Mouse (Mus musculus) embryonic facial prominence, embryonic 11.5 days (tissue): ENCODE measurements at regions not wholly inside any gene's neighbourhood (a gene's known extent, or its start where the extent isn't known, plus 50 kb on each side); places are given as distances from the start of the nearest gene placed in this dataset.
"Not testable (repeated sequence)": the region's sequence is repeated elsewhere in the genome, so short reads cannot be mapped to it uniquely, and the experiment has no call there.

Experiments
- ATAC-seq: fragments of 200-750 bp; cut with Nextera tagmentation; replicated peaks from 2 replicates; pipeline ENCODE4 v1.8.0; 2017; ENCODE audit warnings: low read depth; ENCODE audit not compliant: insufficient number of reproducible peaks, low FRiP score, low TSS enrichment
- DNase-seq: peaks from one replicate; pipeline ENCODE4 v3.0.0-alpha.2; 2015; ENCODE audit warnings: low spot score
- H3K27ac ChIP-seq: fragments of 300-500 bp; sonication (generic); replicated peaks from 2 replicates; pipeline ENCODE4 v1.5.1; 2014; ENCODE audit warnings: mild to moderate bottlenecking, low read depth, low read length, control low read depth
- H3K27me3 ChIP-seq: fragments of 300-500 bp; sonication (generic); 2 replicates; pipeline ENCODE4 v1.6.1; 2014; ENCODE audit warnings: mild to moderate bottlenecking, low read length, moderate library complexity, mixed read lengths; ENCODE audit not compliant: control insufficient read depth, insufficient read depth
- H3K36me3 ChIP-seq: fragments of 300-500 bp; sonication (generic); replicated peaks from 2 replicates; pipeline ENCODE4 v1.6.1; 2014; ENCODE audit warnings: low read depth, mild to moderate bottlenecking, low read length, moderate library complexity, mixed read lengths; ENCODE audit not compliant: control insufficient read depth, insufficient read depth
- H3K4me1 ChIP-seq: fragments of 300-500 bp; sonication (generic); 2 replicates; pipeline ENCODE4 v1.6.1; 2014; ENCODE audit warnings: low read length, mixed read lengths; ENCODE audit not compliant: control insufficient read depth, insufficient read depth
- H3K4me2 ChIP-seq: fragments of 300-500 bp; sonication (generic); 2 replicates; pipeline ENCODE4 v1.6.1; 2014; ENCODE audit warnings: low read depth, mild to moderate bottlenecking, control low read depth, low read length, moderate library complexity
- H3K4me3 ChIP-seq: fragments of 300-500 bp; sonication (generic); 2 replicates; pipeline ENCODE4 v1.5.1; 2014; ENCODE audit warnings: low read depth, low read length, control low read depth
- H3K9ac ChIP-seq: fragments of 300-500 bp; sonication (generic); replicated peaks from 2 replicates; pipeline ENCODE4 v1.6.1; 2014; ENCODE audit warnings: mild to moderate bottlenecking, control low read depth, low read length
- H3K9me3 ChIP-seq: fragments of 300-500 bp; sonication (generic); replicated peaks from 2 replicates; pipeline ENCODE4 v1.6.1; 2016; ENCODE audit warnings: mild to moderate bottlenecking, low read length, inconsistent platforms, mixed read lengths; ENCODE audit not compliant: control insufficient read depth
- WGBS: fragments of 180-500 bp; shearing (Covaris S2); extraction: QIAGEN DNeasy Blood & Tissue Kit; methylation state at CpG from one replicate; pipeline ENCODE4 v1.1.7; 2014; 5-methylcytosine and 5-hydroxymethylcytosine counted together

- Histone ChIP-seq H3K9ac (no peak overlapping the region), H3K36me3 (no peaks in the 10 kb centered on the region), H3K4me2 (no peak overlapping the region), H3K9me3 (no peaks in the 10 kb centered on the region), H3K27me3 (no peaks in the 10 kb centered on the region), H3K27ac (no peak overlapping the region), H3K4me3 (no peak overlapping the region), H3K4me1 (no peaks in the 10 kb centered on the region)
- ATAC-seq: no peak
- no peak for DNase-seq
These were observed 123.0 kb downstream of the Sgo2b start for GRCm38 (mm10) chr8:63829096-63829495.

- Histone ChIP-seq H3K9me3 (no peaks in the 10 kb centered on the region), H3K9ac (no peak overlapping the region), H3K4me3 (no peak overlapping the region), H3K4me1 (no peaks in the 10 kb centered on the region), H3K36me3 (no peaks in the 10 kb centered on the region), H3K27ac (no peak overlapping the region), H3K4me2 (no peak overlapping the region), H3K27me3 (no peaks in the 10 kb centered on the region)
- no peak for DNase-seq
- ATAC-seq: no peak
These were observed 123.9 kb downstream of the Sgo2b start for GRCm38 (mm10) chr8:63828141-63828540.

GRCm38 (mm10) chr8:63784496-63784895, 167.6 kb downstream of the Sgo2b start:
- Histone ChIP-seq H3K4me3 (no peak overlapping the region), H3K27ac (no peak overlapping the region), H3K9me3 (no peaks in the 10 kb centered on the region), H3K27me3 (no peaks in the 10 kb centered on the region), H3K4me1 (no peaks in the 10 kb centered on the region), H3K36me3 (no peaks in the 10 kb centered on the region), H3K4me2 (no peak overlapping the region), H3K9ac (no peak overlapping the region)
- ATAC-seq (no peak), DNase-seq (no peak)
- 52% methylated on average over 2 of the region's 2 CpGs for WGBS

DNA sequence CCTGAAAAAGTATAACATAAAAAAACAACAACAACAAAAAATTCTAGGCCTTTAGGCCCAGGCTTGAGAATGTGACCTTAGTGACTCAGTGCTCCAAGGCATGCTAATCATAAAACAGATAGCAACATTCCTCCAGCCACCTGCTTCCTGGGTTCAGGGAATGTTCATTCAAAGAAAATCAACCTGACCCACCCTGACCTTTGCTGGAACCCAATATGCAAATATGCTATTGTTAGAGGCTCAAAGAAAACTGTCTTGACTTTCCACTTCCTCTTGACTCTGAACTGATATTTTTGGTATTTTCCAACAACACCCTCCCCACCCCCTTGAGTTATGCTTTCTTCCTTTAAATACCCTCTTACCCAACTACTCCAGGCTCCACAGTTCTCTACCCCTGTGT, 191.2 kb downstream of the Sgo2b start:
- no peak overlapping the region for H3K4me3 ChIP-seq
- DNase-seq (no peak), ATAC-seq (no peak)
- no peak overlapping the region for H3K9ac ChIP-seq
- H3K36me3 ChIP-seq: no peaks in the 10 kb centered on the region
- no peaks in the 10 kb centered on the region for H3K27me3 ChIP-seq
- H3K4me1 ChIP-seq: no peaks in the 10 kb centered on the region
- no peaks in the 10 kb centered on the region for H3K9me3 ChIP-seq
- H3K27ac ChIP-seq: no peak overlapping the region
- no peak overlapping the region for H3K4me2 ChIP-seq

DNA sequence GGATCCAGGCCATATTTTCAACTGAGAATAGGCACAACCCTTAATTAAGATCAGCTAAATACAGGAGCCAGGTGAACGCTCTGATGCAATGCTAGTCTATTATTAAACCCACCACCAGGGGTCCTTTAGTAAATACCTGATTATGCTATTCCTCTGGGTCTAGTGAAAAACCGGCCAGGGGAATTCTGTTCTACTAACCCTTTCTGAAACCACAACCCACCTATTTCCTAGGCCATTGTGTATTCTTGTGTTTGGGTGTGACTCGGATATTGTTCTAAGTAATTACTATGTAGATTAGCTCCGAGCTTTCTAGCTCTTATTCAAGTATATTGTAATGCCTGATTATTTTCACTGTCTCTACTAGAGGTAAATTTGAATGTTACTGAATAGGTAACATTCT, 192.1 kb downstream of the Sgo2b start:
- not testable (repeated sequence) for ATAC-seq, H3K36me3 ChIP-seq, H3K4me3 ChIP-seq, DNase-seq, H3K9ac ChIP-seq, H3K9me3 ChIP-seq, H3K27ac ChIP-seq, H3K4me1 ChIP-seq, H3K4me2 ChIP-seq, H3K27me3 ChIP-seq
- WGBS: 82% methylated on average over 4 of the region's 4 CpGs

DNA sequence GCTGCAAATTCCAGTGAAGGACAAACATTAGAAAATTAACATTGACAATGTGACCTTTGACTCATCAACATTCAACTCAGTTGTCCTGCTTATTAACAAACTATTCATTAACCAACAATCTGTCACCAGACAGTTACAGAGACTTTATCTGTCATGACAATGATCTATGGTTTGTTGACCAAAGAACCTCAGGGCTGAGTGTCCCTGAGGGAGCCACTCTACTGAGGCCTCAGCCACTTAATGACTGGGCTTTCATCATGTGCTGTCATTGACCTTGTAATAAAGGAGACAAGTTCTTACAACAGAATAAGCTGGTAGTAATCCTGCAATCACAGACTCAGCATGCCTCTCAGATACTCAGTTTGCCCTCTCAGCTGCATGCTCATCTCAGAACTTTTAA, 196.8 kb downstream of the Sgo2b start:
- Histone ChIP-seq H3K4me3 (no peak overlapping the region), H3K9me3 (no peaks in the 10 kb centered on the region), H3K9ac (no peak overlapping the region), H3K27me3 (no peaks in the 10 kb centered on the region), H3K4me2 (no peak overlapping the region), H3K27ac (no peak overlapping the region), H3K36me3 (no peaks in the 10 kb centered on the region), H3K4me1 (no peaks in the 10 kb centered on the region)
- ATAC-seq: peak; percentile 80
- peak; percentile 8 for DNase-seq

- Histone ChIP-seq H3K27ac (no peak overlapping the region), H3K36me3 (no peaks in the 10 kb centered on the region), H3K4me3 (no peak overlapping the region), H3K4me1 (no peaks in the 10 kb centered on the region), H3K9me3 (no peaks in the 10 kb centered on the region), H3K4me2 (no peak overlapping the region), H3K9ac (no peak overlapping the region), H3K27me3 (no peaks in the 10 kb centered on the region)
- no peak for DNase-seq
- 68% methylated on average over 1 of the region's 1 CpGs for WGBS
- ATAC-seq: no peak
These were observed 197.2 kb downstream of the Sgo2b start for GRCm38 (mm10) chr8:63754812-63755211.

DNA sequence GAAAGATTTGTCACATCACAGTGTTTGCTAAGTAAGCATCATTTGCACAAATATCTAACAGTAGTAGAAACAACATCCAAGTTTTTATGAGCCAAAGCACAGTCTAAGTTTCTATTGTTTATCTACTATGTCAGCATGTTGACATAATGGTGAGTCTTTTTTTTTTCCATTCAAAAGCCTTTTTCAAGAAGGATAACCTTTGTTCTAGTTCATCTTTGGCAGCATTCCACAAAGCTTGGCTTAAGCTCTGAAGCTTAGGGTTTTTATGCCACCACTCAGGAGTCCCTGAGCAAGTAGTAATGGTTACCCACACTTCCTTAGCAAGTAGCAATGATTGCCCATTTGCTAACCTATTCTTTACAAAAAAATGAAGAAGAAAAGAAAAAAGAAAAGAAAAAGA, 198.8 kb downstream of the Sgo2b start:
- Histone ChIP-seq H3K36me3 (no peaks in the 10 kb centered on the region), H3K9me3 (no peaks in the 10 kb centered on the region), H3K4me1 (no peaks in the 10 kb centered on the region), H3K9ac (no peak overlapping the region), H3K4me2 (no peak overlapping the region), H3K27me3 (no peaks in the 10 kb centered on the region), H3K4me3 (no peak overlapping the region), H3K27ac (no peak overlapping the region)
- DNase-seq (no peak), ATAC-seq (no peak)

DNA sequence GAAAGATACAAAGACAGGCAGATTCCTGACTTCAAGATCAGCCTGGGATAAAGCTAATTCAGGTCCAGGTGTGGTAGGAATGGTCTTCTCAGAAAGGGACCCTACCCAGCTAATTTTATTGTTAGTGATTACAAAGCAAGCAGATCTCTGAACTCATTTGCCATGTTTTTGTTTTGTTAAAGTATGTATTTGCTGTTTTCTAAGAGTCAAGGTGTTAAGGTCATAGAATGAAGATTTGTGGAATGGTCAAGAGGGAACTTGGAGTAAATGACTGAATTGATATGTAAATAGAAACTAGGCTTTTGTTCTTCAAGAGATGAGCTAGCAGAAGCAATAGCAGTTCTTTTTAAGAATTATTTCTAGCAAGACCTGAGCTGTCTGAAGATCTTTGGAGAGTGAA, 217.6 kb downstream of the Sgo2b start:
- no peaks in the 10 kb centered on the region for H3K4me1 ChIP-seq
- no peak overlapping the region for H3K4me3 ChIP-seq
- H3K27ac ChIP-seq: no peak overlapping the region
- H3K9ac ChIP-seq: no peak overlapping the region
- no peaks in the 10 kb centered on the region for H3K27me3 ChIP-seq
- DNase-seq (no peak), ATAC-seq (no peak)
- H3K4me2 ChIP-seq: no peak overlapping the region
- no peaks in the 10 kb centered on the region for H3K36me3 ChIP-seq
- no peaks in the 10 kb centered on the region for H3K9me3 ChIP-seq
